Mouse (Mus musculus) c-Kit-negative CD71-positive TER-119-positive erythroid progenitor cells, embryonic 14.5 days (primary cell): ENCODE results near the gene H2al2b.
"Not testable (repeated sequence)": the region's sequence is repeated elsewhere in the genome, so short reads cannot be mapped to it uniquely, and the experiment has no call there.

Experiments used
- DNase-seq: peaks from one replicate; pipeline ENCODE4 v3.0.0-alpha.2; 2013; ENCODE audit warnings: low read depth, low spot score

H2al2b gene

GRCm38 (mm10) chrY:2720574-2720973 lies at the start of gene H2al2b:
Gene H2al2b, minus strand, starts transcription at chrY:2720674.
- DNase-seq = not testable (repeated sequence)
